Mouse (Mus musculus): ENCODE results near the gene Gucd1. TPM values are rescaled to one million over a fixed set of nuclear protein-coding genes. Genes with fewer than 3 reads are reported as not detected.

The Gucd1 gene
- total and polyA plus RNA-seq, 3 experiments: 16.8 to 19.0 (median 18.0) TPM

- DNase-seq (ENCODE audit: extremely low read depth): no peak
- Histone ChIP-seq H3K9me3 (replicated peaks; ENCODE audit: low read length) (no peaks in the 10 kb centered on the region), H3K27ac (ENCODE audit: insufficient read depth, low read depth) (no peak overlapping the region), H3K9ac (ENCODE audit: insufficient read depth, low read depth) (no peak overlapping the region), H3K36me3 (replicated peaks in 1 of 2; ENCODE audit: control insufficient read depth in 1 of 2, insufficient read depth in 1 of 2, low read length in 1 of 2) (no peaks in the 10 kb centered on the region), H3K4me3 (replicated peaks in 1 of 3; ENCODE audit: low read depth in 2 of 3, low read length in 2 of 3, poor library complexity in 1 of 3) (no peak overlapping the region), H3K4me1 (ENCODE audit: control insufficient read depth in 1 of 2, insufficient read depth in 2 of 2) (peaks cover 7 to 30% of the 10 kb centered on the region in 2 experiments), H3K4me2 (ENCODE audit: insufficient read depth, low read depth, poor library complexity, severe bottlenecking) (no peak overlapping the region), H3K27me3 (replicated peaks) (no peaks in the 10 kb centered on the region), H3K79me2 (replicated peaks; ENCODE audit: control insufficient read depth, extremely low read depth, insufficient read depth, poor library complexity, severe bottlenecking) (no peaks in the 10 kb centered on the region)
- in situ Hi-C loops (cut with MboI; ENCODE audit: low pct_ligation_motif_present, low pct_unique_long_range_greater_than_20kb, low sequenced_read_pairs) (no loop called here), dilution Hi-C loops (cut with MboI; ENCODE audit: extremely low pct_ligation_motif_present, extremely low pct_unique_long_range_greater_than_20kb, low sequenced_read_pairs) (no loop called here)
- TF ChIP-seq IRF4 (IDR thresholded peaks at IDR 0.05; ENCODE audit: low read depth, low read length) (no peak), POLR2A (IDR thresholded peaks at IDR 0.05; ENCODE audit: low read depth, low read length) (no peak), KAT2A (IDR thresholded peaks at IDR 0.05; ENCODE audit: insufficient replicate concordance, low read length) (no peak), RCOR1 (conservative IDR thresholded peaks at IDR 0.05; ENCODE audit: low read depth, low read length) (no peak), EP300 (IDR thresholded peaks at IDR 0.05; ENCODE audit: low read length) (no peak), ETS1 (conservative IDR thresholded peaks at IDR 0.05; ENCODE audit: low read depth, low read length) (no peak), HCFC1 (IDR thresholded peaks at IDR 0.05; ENCODE audit: low read depth, low read length) (no peak), JUN (IDR thresholded peaks at IDR 0.05; ENCODE audit: insufficient read depth, low read depth, low read length) (no peak)
These were observed 44.4 kb downstream of the Gucd1 start for GRCm38 (mm10) chr10:75473411-75473810.

GRCm38 (mm10) chr10:75465781-75466550, 51.8 kb downstream of the Gucd1 start:
- H3K9me3 ChIP-seq (replicated peaks; ENCODE audit: low read length): no peaks in the 10 kb centered on the region
- no peak overlapping the region for H3K4me2 ChIP-seq (ENCODE audit: insufficient read depth, low read depth, poor library complexity, severe bottlenecking)
- in situ Hi-C loops (cut with MboI; ENCODE audit: low pct_ligation_motif_present, low pct_unique_long_range_greater_than_20kb, low sequenced_read_pairs): no loop called here
- no peaks in the 10 kb centered on the region for H3K79me2 ChIP-seq (replicated peaks; ENCODE audit: control insufficient read depth, extremely low read depth, insufficient read depth, poor library complexity, severe bottlenecking)
- dilution Hi-C loops (cut with MboI; ENCODE audit: extremely low pct_ligation_motif_present, extremely low pct_unique_long_range_greater_than_20kb, low sequenced_read_pairs): no loop called here
- no peak overlapping the region for H3K27ac ChIP-seq (ENCODE audit: insufficient read depth, low read depth)
- peaks cover 0 to 1% of the 10 kb centered on the region in 2 experiments; a peak in 1 of 4 replicates for H3K4me1 ChIP-seq (ENCODE audit: control insufficient read depth in 1 of 2, insufficient read depth in 2 of 2)
- TF ChIP-seq GABPA (IDR thresholded peaks at IDR 0.05; ENCODE audit: insufficient replicate concordance, low read depth, low read length): no peak
- H3K4me3 ChIP-seq (replicated peaks in 1 of 3; ENCODE audit: low read depth in 2 of 3, low read length in 2 of 3, poor library complexity in 1 of 3): no peak overlapping the region
- no peak overlapping the region for H3K9ac ChIP-seq (ENCODE audit: insufficient read depth, low read depth)
- no peaks in the 10 kb centered on the region for H3K36me3 ChIP-seq (replicated peaks in 1 of 2; ENCODE audit: control insufficient read depth in 1 of 2, insufficient read depth in 1 of 2, low read length in 1 of 2)
- no peaks in the 10 kb centered on the region for H3K27me3 ChIP-seq (replicated peaks)
- no peak for DNase-seq (ENCODE audit: extremely low read depth)

DNA sequence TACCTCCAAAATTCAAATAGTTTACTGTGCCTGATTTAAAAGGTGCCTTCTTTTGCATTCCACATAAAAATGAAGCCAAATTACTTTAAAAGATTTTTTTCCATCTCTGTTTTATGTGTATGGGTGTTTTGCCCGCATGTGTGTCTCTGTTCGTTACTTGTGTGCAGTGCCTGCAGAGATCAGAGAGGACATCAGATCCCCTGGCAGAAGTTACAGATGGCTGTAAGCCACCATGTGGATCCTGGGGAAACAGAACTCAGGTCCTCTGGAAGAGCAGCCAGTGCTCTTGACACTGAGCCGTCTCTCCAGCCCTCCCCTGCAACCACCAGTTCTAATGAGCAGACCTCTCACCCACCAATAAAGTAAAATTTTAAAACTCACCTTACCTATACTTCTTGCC, 55.0 kb downstream of the Gucd1 start:
- H3K36me3 ChIP-seq (replicated peaks in 1 of 2; ENCODE audit: control insufficient read depth in 1 of 2, insufficient read depth in 1 of 2, low read length in 1 of 2): no peaks in the 10 kb centered on the region
- DNase-seq (ENCODE audit: extremely low read depth): no peak
- no peak overlapping the region for H3K27ac ChIP-seq (ENCODE audit: insufficient read depth, low read depth)
- in situ Hi-C loops (cut with MboI; ENCODE audit: low pct_ligation_motif_present, low pct_unique_long_range_greater_than_20kb, low sequenced_read_pairs) (no loop called here), dilution Hi-C loops (cut with MboI; ENCODE audit: extremely low pct_ligation_motif_present, extremely low pct_unique_long_range_greater_than_20kb, low sequenced_read_pairs) (no loop called here)
- H3K4me3 ChIP-seq (replicated peaks in 1 of 3; ENCODE audit: low read depth in 2 of 3, low read length in 2 of 3, poor library complexity in 1 of 3): no peak overlapping the region
- H3K9me3 ChIP-seq (replicated peaks; ENCODE audit: low read length): peaks cover 5% of the 10 kb centered on the region
- H3K79me2 ChIP-seq (replicated peaks; ENCODE audit: control insufficient read depth, extremely low read depth, insufficient read depth, poor library complexity, severe bottlenecking): no peaks in the 10 kb centered on the region
- no peak for TF ChIP-seq TCF12 (IDR thresholded peaks at IDR 0.05; ENCODE audit: low read depth, low read length)
- no peak for TF ChIP-seq HCFC1 (IDR thresholded peaks at IDR 0.05; ENCODE audit: low read depth, low read length)
- no peak for TF ChIP-seq ZC3H11A (IDR thresholded peaks at IDR 0.05; ENCODE audit: low read depth, low read length)
- H3K4me2 ChIP-seq (ENCODE audit: insufficient read depth, low read depth, poor library complexity, severe bottlenecking): no peak overlapping the region
- no peak overlapping the region for H3K9ac ChIP-seq (ENCODE audit: insufficient read depth, low read depth)
- H3K27me3 ChIP-seq (replicated peaks): no peaks in the 10 kb centered on the region
- H3K4me1 ChIP-seq (ENCODE audit: control insufficient read depth in 1 of 2, insufficient read depth in 2 of 2): no peaks in the 10 kb centered on the region

Data from CH12.LX (cell line).